Mouse (Mus musculus) G1E (cell line): ENCODE data around the gene Stk38l. TPM values are rescaled to one million over a fixed set of nuclear protein-coding genes. Genes with fewer than 3 reads are reported as not detected.
"Not testable (repeated sequence)": the region's sequence is repeated elsewhere in the genome, so short reads cannot be mapped to it uniquely, and the experiment has no call there.

Experiments
- ATAC-seq: 2 replicates; pipeline ENCODE4 v1.8.0; 2016; ENCODE audit warnings: mild to moderate bottlenecking; ENCODE audit not compliant: insufficient number of reproducible peaks, poor library complexity, low FRiP score, severe bottlenecking; ENCODE audit errors: extremely low read depth
- DNase-seq: peaks from one replicate; pipeline ENCODE4 v3.0.0; 2012; ENCODE audit warnings: low spot score
- H3K27me3 ChIP-seq: 2 replicates; pipeline ENCODE4 v1.6.1; 2012; ENCODE audit warnings: mild to moderate bottlenecking, low read length, inconsistent platforms; ENCODE audit not compliant: insufficient read depth
- H3K36me3 ChIP-seq: replicated peaks from 2 replicates; pipeline ENCODE3; 2012; ENCODE audit warnings: mild to moderate bottlenecking, inconsistent platforms
- H3K4me1 ChIP-seq: 2 replicates; pipeline ENCODE4 v1.6.1; 2012; ENCODE audit warnings: low read depth, low read length, inconsistent platforms, mixed read lengths; ENCODE audit not compliant: insufficient read depth
- H3K4me3 ChIP-seq: 2 replicates; pipeline ENCODE4 v1.5.1; 2012; ENCODE audit warnings: low read depth, mild to moderate bottlenecking, inconsistent platforms, low read length, moderate library complexity, mixed read lengths
- H3K9me3 ChIP-seq: replicated peaks from 2 replicates; pipeline ENCODE4 v1.6.1; 2012; ENCODE audit warnings: inconsistent platforms
- CTCF ChIP-seq: IDR thresholded peaks from 2 replicates; pipeline ENCODE4 v1.5.1; 2012; ENCODE audit warnings: low read depth, low read length, inconsistent platforms, mixed read lengths
- GATA1 ChIP-seq: IDR thresholded peaks from 2 replicates; pipeline ENCODE4 v1.6.1; 2012; ENCODE audit warnings: borderline replicate concordance, low read length, inconsistent platforms, mixed read lengths
- GATA2 ChIP-seq: IDR thresholded peaks from 2 replicates; pipeline ENCODE4 v1.6.1; 2012; ENCODE audit warnings: low read depth, low read length, inconsistent platforms, borderline replicate concordance
- POLR2AphosphoS5 ChIP-seq: IDR thresholded peaks from 2 replicates; pipeline ENCODE4 v1.6.1; 2012; ENCODE audit warnings: low read depth, low read length, inconsistent platforms; ENCODE audit not compliant: insufficient replicate concordance
- TAL1 ChIP-seq: conservative IDR thresholded peaks from 2 replicates; pipeline ENCODE4 v1.6.1; 2012; ENCODE audit warnings: low read depth, low read length, inconsistent platforms, mixed read lengths
- polyA plus RNA-seq: library from polyadenylated mRNA; stranded (reverse); fragments of >175 nt; gene quantifications from 2 replicates; pipeline ENCODE4 v1.2.3, GENCODE M21; 2012
- total RNA-seq, 2 experiments: library from RNA; stranded (forward) in 1 of 2; stranded (reverse) in 1 of 2; fragments of 200-1000 nt in 1 of 2; fragments of >200 nt in 1 of 2; fragmentation: Nextera tagmentation in 1 of 2; gene quantifications; 2 replicates each; pipeline ENCODE4 v1.2.3; 2014 to 2017

Gene Stk38l
- total and polyA plus RNA-seq, 3 experiments, result 0.51 to 4.4 (median 4.3) TPM

DNA sequence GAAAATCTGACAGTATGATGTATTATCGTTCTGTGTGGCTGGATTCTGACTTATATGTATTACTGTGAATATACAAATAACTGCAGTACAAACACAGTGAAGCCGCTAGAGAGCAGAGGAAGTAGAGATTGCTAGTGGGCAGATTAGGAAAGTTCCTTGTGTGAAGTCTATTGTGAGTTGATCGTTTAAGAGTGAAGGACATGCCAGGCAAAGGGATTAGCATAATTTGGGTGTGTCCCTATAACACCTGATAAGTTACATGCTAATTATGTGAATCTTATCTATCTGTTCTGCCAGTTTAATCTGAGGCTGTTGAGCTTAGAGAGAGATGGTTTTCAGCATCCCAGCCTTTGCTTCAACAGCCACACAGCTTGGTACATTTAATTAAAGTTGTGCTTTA lies 7.4 kb downstream of the Stk38l start:
- Histone ChIP-seq H3K4me1 (peaks cover 12% of the 10 kb centered on the region; the same call in 1 of the 2 replicates), H3K27me3 (no peaks in the 10 kb centered on the region), H3K36me3 (peaks cover 5% of the 10 kb centered on the region), H3K9me3 (no peaks in the 10 kb centered on the region), H3K4me3 (no peak overlapping the region)
- DNase-seq, result no peak
- TF ChIP-seq GATA1, result no peak
- no peak for TF ChIP-seq GATA2
- no peak for TF ChIP-seq POLR2AphosphoS5
- TF ChIP-seq TAL1, result no peak
- TF ChIP-seq CTCF, result no peak
- ATAC-seq, result no peak

DNA sequence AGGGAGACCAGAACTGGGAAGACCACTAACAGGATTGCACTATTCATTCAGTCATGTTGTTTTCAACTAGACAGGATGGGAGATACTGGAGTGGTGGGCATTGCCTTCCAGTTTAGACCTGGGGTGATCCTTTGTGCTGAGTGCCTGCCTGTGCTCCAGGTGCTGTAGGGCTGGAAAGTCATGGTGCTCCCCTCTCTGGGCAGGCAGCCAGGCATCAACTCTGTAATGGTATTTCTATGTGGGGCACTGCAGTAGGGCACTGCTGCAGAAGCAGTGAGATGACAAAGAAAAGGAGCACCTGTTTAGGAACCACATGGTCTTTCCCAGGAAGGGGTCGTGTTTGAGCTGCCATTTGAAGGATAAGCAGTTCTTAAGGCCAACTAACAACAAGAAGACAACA lies 7.9 kb downstream of the Stk38l start:
- H3K9me3 ChIP-seq, result no peaks in the 10 kb centered on the region
- H3K27me3 ChIP-seq, result no peaks in the 10 kb centered on the region
- peaks cover 4% of the 10 kb centered on the region for H3K36me3 ChIP-seq
- DNase-seq (no peak), ATAC-seq (no peak)
- peaks cover 11% of the 10 kb centered on the region; the same call in 1 of the 2 replicates for H3K4me1 ChIP-seq
- TF ChIP-seq GATA2, result no peak
- TF ChIP-seq POLR2AphosphoS5, result no peak
- no peak for TF ChIP-seq TAL1
- no peak for TF ChIP-seq CTCF
- no peak for TF ChIP-seq GATA1
- H3K4me3 ChIP-seq, result no peak overlapping the region

DNA sequence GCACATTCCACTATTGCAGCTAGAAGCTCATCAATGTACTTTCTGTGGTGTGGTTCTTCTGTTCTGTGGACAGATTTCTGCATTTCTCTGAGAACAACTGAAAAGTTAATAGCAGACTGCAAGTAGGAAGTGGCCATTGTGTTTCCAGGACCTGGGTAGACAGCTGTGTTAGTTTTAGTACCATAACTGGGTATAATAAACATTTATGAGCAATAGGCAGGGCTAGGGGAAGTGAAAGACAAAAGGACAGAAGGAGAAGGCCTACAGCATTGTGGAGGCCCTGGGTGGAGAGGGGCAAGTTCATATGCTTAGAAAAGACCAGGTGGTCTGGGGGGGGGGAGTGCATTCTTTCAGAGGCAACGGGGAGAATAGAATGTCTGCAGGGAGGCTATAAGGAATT lies 8.8 kb downstream of the Stk38l start:
- no peak overlapping the region for H3K4me3 ChIP-seq
- ATAC-seq, result no peak
- no peak for TF ChIP-seq GATA2
- no peak for TF ChIP-seq POLR2AphosphoS5
- no peak for TF ChIP-seq GATA1
- no peak for TF ChIP-seq TAL1
- no peak for TF ChIP-seq CTCF
- H3K9me3 ChIP-seq, result no peaks in the 10 kb centered on the region
- peaks cover 4% of the 10 kb centered on the region for H3K36me3 ChIP-seq
- peaks cover 11% of the 10 kb centered on the region; the same call in 1 of the 2 replicates for H3K4me1 ChIP-seq
- H3K27me3 ChIP-seq, result no peaks in the 10 kb centered on the region
- DNase-seq, result no peak

DNA sequence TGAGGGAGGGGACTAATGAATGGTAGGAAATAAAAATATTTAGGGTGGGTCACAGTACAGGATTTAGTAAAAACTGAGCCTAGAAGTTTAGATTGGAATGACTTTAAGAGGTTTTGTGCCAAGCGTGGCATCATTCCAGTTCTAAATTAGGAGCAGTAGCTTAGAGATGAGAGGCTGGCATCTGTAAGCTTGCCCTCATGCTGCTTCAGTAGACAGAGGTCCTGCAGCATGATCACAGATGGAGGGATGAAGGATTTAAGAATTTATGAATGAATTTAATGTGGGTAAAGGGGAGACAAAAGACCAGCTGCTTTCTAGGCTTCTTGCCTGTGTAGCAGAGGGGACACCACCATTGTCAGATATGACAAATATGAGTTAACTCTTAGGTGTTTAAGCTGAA lies 14.1 kb downstream of the Stk38l start:
- no peak for TF ChIP-seq GATA2
- no peak for TF ChIP-seq POLR2AphosphoS5
- TF ChIP-seq CTCF, result no peak
- TF ChIP-seq GATA1, result no peak
- TF ChIP-seq TAL1, result no peak
- Histone ChIP-seq H3K4me3 (no peak overlapping the region), H3K4me1 (peaks cover 10% of the 10 kb centered on the region), H3K27me3 (no peaks in the 10 kb centered on the region), H3K9me3 (no peaks in the 10 kb centered on the region), H3K36me3 (peaks cover 3% of the 10 kb centered on the region)
- ATAC-seq, result no peak
- no peak for DNase-seq

- Histone ChIP-seq H3K9me3 (no peaks in the 10 kb centered on the region), H3K4me3 (no peak overlapping the region), H3K4me1 (peaks cover 23% of the 10 kb centered on the region), H3K36me3 (peaks cover 5% of the 10 kb centered on the region), H3K27me3 (no peaks in the 10 kb centered on the region)
- DNase-seq (no peak), ATAC-seq (peak; percentile 37; the same call in 1 of the 2 replicates)
- no peak for TF ChIP-seq GATA2
- no peak for TF ChIP-seq GATA1
- no peak for TF ChIP-seq POLR2AphosphoS5
- no peak for TF ChIP-seq CTCF
- TF ChIP-seq TAL1, result no peak
Observed at GRCm38 (mm10) chr6:146740724-146741123, 15.9 kb downstream of the Stk38l start.

GRCm38 (mm10) chr6:146741986-146742635 lies 17.3 kb downstream of the Stk38l start:
- H3K36me3 ChIP-seq, result peaks cover 3% of the 10 kb centered on the region
- H3K4me1 ChIP-seq, result peaks cover 23% of the 10 kb centered on the region
- DNase-seq (no peak), ATAC-seq (no peak)
- no peaks in the 10 kb centered on the region for H3K9me3 ChIP-seq
- TF ChIP-seq POLR2AphosphoS5, result no peak
- no peak for TF ChIP-seq CTCF
- no peak for TF ChIP-seq GATA1
- TF ChIP-seq GATA2, result no peak
- no peak for TF ChIP-seq TAL1
- no peak overlapping the region for H3K4me3 ChIP-seq
- no peaks in the 10 kb centered on the region for H3K27me3 ChIP-seq

DNA sequence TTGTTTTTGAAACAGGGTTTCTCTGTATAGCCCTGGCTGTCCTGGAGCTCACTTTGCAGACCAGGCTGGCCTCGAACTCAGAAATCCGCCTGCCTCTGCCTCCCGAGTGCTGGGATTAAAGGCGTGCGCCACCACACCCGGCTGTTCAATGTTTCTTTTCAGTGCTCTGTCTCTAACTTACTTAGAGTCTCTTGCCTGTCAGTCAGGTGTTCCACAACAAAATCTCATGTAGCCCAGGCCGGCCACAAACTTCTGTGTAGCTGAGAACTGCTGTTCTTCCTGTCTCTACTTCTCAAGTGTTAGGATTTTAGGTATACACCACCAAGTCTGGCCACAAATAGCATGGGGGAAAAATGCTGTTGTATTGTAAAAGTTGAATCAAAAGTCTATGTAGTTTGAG lies 19.5 kb downstream of the Stk38l start:
- H3K36me3 ChIP-seq, H3K27me3 ChIP-seq, H3K4me3 ChIP-seq, H3K9me3 ChIP-seq, DNase-seq, ATAC-seq: not testable (repeated sequence)
- peaks cover 32% of the 10 kb centered on the region for H3K4me1 ChIP-seq
